Mouse (Mus musculus) embryo, embryonic 9.5 days (tissue): ENCODE data around the gene Ina.
A peak's percentile ranks its signal among the peaks of the same experiment; 100 is the strongest.
"Not testable (repeated sequence)": the region's sequence is repeated elsewhere in the genome, so short reads cannot be mapped to it uniquely, and the experiment has no call there.

Experiments used
- DNase-seq: peaks from one replicate; pipeline ENCODE4 v3.0.0-alpha.2; 2017; ENCODE audit errors: extremely low spot score

Gene Ina

DNA sequence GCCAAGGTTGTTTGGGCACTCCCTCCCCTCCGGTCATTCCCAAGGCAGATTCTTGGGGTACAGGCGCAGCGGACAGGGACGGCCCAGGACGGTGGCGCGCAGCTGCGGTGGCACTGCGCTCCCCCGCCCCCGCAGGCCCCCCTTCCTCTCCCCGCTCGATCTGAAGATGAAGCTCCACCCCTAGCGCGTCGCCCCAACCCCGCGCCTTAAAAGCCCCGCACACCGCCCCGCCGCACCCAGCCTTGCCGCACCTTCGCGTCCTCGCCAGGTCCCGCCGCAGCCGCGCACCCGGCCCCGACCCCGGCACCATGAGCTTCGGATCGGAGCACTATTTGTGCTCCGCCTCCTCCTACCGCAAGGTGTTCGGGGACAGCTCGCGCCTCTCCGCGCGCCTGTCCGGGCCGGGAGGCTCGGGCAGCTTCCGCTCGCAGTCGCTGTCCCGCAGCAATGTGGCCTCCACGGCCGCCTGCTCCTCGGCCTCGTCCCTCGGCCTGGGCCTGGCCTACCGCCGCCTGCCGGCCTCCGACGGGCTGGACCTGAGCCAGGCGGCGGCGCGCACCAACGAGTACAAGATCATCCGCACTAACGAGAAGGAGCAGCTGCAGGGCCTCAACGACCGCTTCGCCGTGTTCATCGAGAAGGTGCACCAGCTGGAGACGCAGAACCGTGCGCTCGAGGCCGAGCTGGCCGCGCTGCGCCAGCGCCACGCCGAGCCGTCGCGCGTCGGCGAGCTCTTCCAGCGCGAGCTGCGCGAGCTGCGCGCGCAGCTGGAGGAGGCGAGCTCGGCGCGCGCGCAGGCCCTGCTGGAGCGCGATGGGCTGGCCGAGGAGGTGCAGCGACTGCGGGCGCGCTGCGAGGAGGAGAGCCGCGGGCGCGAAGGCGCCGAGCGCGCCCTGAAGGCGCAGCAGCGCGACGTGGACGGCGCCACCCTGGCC lies at the start of gene Ina, which contains the start of gene Nt5c2:
Ina (plus strand) TSS at position 252 of the 935 bp plus-strand sequence.
Nt5c2 (minus strand) TSS at position 707 of the 935 bp plus-strand sequence.
- DNase-seq = peak; percentile 54

DNA sequence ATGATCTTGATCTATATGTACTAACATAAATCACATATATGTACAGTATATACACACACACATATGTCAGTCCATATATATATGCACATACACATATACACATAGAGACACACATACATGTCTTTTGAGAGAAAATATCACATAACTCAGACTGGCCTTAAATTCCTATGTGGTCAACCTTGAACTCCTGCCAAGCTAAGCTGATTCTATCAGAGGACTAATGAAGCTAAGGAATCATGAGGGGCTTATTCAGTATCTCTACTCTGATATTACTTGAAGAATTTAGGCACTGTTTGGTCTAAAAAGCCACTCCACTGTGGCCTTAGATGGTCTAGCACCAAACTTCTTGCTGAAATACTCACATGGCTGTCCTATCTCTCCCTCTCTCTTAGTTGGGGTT lies 49.0 kb upstream of the Ina start:
- DNase-seq = no peak

- no peak for DNase-seq
These were observed 48.2 kb upstream of the Ina start for GRCm38 (mm10) chr19:46966330-46966729.

DNA sequence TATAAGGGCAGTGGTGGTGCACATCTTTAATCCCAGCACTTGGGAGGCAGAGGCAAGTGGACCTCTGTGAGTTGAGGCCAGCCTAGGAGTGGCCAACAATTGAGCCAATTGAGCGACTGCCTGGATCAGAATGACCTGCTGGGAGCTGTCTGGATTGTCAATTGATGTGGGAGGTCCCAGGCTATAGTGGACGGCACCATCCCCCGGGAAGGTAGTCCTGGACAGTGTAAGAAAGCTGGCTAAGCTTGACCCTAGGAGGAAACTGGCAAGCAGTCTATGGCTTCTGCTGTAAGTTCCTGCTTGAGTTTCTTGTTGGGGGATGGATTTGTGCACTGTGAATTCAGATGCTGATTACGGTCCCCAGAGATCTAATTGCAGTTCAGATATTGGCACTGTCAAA lies 46.6 kb upstream of the Ina start:
- DNase-seq = no peak

DNA sequence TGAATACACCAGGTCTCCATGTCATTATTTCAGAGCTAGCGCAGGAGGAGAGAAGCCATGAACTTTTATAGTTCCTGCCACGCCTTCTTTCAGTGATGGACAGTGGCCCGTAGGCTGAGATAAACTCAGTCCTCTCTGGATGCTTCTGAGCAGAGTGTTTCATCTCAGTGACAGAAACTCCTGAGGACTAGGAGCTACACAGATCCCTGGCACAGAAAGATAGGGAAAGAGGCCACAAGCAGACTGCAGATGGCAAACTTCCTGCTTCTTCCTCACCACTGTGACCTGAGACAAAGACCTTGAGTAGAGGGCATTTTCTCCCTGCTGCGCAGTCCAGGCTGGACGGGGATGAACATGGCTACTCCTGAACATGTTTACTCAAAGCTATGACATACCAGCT lies 45.7 kb upstream of the Ina start:
- no peak for DNase-seq

DNA sequence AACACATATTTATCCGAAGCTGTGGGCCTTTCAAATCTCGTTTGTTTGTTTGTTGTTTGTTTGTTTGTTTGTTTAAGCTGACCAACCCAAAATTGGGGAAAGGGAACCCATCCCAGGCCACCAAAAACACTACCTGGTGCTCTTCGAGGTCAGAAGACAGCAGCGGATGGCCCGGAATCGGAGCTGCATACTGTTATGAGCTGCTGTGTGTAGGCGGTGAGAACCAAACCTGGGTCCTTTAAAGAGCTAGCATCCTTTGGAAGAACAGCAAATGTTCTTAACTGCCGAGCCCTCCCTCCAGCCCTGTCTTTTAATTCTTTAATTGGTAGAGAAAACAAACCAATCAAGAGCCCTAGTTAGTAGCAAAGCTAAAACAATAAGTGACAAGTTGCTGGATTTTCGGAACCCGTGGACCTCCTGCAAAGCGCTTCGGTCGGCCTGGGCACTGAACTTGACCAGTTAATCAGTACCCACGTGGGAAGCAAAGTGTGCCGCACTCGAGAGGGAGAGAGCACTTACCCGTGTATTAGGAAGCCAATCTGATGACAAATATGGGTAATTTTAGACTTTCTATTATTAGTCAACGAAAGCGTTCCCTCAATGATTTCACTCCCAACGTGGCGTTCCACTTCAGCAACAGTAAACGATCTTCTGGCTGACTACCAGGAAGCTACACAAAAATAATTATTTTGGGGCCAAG lies 45.1 kb upstream of the Ina start:
- no peak for DNase-seq

DNA sequence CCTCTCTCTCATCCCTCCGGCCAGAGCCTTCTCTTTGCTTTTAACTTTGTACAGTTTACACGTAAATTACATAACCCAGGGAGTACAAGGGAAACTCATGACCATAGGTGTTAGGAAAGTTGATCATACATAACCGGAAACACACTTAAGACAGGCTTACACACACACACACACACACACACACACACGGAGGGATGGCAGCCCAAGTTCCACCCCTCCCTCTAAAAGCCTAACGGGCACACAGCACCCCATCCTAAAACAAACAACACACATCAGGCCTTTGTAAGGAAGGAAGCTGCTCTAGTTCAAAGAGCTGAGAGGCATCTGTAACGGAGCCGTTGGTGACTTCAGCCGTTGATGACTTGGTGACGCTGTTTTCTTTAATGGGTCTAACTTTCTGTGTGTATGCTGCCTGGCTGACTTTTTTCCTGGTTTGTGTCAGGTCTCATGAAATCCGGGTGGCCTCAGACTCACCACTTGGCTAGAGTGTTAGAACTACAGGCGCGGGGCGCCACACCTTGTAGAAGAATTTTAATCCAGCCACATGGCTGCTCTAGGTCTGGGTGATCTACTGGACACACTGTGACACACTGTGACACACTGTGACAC lies 44.3 kb upstream of the Ina start:
- DNase-seq = no peak

GRCm38 (mm10) chr19:46971051-46971689 lies 43.3 kb upstream of the Ina start:
- no peak for DNase-seq

DNA sequence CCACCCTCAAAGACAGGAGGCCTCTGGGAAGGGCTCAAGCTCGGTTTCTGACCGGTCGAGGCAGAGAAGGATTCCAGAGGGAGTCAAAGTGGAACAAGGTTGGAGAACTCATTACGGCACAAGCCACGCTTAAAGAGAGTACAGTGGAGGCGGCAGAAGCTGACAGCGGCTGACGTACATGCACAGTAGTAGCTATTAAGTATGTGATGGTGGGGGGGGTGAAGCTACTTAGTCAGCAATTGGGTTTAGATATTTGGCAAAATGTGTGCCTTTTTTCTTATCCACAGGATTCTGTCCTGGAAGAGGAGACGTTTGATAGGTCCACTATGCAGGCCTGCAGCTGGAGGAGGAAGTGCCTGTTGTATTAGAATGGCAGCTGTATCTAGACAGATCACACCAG lies 42.8 kb upstream of the Ina start:
- no peak for DNase-seq

- DNase-seq = no peak
These were observed 42.3 kb upstream of the Ina start for GRCm38 (mm10) chr19:46972159-46972558.

DNA sequence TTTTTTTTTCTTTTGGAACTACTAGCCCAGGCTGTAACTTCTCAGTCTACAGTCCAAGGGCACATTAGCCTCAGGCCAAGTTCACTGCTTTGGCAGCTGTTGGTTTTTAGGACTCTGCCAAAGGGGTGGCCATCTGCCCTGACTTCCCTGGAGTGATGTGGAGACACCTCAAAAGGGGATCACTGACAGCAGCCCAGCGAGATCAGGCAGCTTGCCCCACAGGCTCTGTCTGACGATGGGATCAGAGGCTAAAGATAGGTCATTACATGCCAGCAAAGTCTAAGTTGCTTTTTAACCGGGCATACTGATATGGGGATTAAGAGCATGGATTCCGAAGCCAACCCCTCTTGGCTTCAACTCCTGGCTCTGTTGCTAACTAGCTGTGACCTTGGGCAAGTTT lies 38.9 kb upstream of the Ina start:
- DNase-seq = no peak

DNA sequence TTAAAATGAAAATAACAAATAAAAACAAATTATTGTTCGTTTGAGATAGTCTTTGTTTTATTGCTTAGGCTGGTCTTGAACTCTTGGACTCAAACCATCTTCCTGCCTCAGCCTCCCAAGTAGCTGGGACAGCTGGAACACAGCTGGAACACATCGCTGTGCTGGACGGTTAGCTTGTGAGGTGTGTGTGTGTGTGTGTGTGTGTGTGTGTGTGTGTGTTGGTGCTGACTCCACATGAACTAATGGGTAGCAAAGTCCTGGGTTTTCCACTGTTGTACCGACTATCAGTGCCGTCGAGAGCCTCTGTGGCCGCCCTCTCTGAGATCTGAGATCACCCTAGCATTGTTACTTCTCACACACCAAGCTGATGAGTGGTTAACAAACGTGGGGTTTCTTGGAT lies 38.5 kb upstream of the Ina start:
- DNase-seq = no peak

DNA sequence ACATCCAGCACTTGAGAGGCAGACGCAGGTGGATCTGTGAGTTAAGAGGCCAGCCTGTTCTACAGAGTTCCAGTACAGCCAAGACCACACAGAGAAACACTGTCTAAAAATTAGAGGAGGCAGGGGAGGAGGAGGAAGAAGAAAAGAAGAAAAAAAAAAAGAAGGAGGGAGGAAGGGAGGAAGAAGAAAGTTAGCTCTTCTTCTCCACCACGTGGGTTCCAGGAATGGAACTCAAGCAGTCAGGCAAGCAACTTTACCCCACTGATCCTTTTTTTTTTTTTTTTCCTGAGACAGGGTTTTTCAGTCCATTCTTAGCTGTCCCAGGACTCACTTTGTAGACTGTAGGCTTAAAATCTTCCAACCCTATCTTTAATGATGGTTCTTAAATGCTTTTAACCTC lies 37.8 kb upstream of the Ina start:
- no peak for DNase-seq

- no peak for DNase-seq
These were observed 37.0 kb upstream of the Ina start for GRCm38 (mm10) chr19:46977460-46977859.

GRCm38 (mm10) chr19:46978069-46978468 lies 36.4 kb upstream of the Ina start:
- not testable (repeated sequence) for DNase-seq

DNA sequence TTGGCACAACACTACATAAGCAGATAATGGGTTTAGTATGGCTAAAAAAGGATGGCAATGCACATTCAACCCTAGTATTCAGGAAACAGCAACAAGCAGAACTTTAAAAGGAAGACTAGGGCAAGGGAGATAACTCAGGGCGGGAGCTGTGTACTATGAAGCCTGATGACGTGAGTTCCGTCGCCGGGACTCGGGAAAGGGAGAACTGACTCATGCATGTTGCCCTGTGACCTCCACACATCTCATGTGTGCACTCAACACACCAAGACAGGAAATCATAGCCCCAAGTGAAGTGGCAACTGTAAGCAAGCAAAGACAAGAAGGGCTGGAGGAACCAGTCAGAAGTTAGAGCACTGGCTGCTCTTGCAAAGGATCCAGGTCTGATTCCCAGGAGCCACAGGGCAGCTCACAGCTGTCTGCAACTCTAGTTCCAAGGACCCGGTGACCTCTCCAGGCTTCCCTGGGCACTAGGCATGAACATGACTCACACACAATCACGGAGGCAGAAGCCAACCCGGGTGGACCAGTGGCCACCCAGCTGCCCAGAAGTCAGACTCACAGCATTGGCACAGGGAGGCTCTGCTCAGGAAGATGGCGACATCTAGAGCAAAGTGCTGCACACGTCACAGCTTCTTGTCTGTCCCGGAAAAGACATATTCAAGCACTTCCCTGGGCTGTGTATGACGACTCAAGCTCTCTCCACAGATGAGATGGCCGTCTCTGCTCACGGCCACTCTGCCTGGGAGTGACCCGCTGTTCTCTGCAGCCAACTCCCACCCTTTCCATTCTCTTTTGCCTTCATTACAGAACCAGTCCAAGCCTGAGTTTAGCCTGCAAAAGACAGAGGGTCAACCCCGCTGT lies 35.3 kb upstream of the Ina start:
- no peak for DNase-seq

DNA sequence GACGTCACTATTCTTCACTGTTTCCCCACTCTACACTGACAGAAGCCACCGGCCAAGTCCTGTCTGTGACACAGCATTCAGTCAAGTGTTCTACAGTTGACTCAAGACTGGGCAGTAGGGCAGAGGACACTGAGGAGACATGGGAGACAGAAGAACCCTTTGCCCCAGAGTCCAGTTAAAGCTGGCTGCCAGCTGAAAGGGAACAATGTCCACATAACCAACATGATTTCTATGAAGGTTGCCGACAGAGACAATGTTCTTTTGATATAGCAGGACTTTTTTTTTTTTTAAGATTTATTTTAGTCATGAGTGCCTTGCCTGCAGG lies 34.8 kb upstream of the Ina start:
- no peak for DNase-seq

GRCm38 (mm10) chr19:46981462-46981861 lies 33.0 kb upstream of the Ina start:
- DNase-seq = no peak

- DNase-seq = no peak
These were observed 31.0 kb upstream of the Ina start for GRCm38 (mm10) chr19:46983352-46983965.

GRCm38 (mm10) chr19:46983966-46984380 lies 30.5 kb upstream of the Ina start:
- no peak for DNase-seq
